Mouse (Mus musculus): ENCODE data around the gene Cercam.

GRCm38 (mm10) chr2:29857341-29857740 lies 11.6 kb upstream of the Cercam start:
- TF ChIP-seq POLR2A (IDR thresholded peaks at IDR 0.05; ENCODE audit: borderline replicate concordance, low read depth, low read length), result no peak
- no peak for TF ChIP-seq CTCF (IDR thresholded peaks at IDR 0.05; ENCODE audit: low read depth, low read length)
